Mouse (Mus musculus) intestine, embryonic 16.5 days (tissue): ENCODE measurements at regions not wholly inside any gene's neighbourhood (a gene's known extent, or its start where the extent isn't known, plus 50 kb on each side); places are given as distances from the start of the nearest gene placed in this dataset.

Experiments used
- ATAC-seq: fragments of 200-750 bp; cut with Nextera tagmentation; 2 replicates; pipeline ENCODE4 v1.8.0; 2017; ENCODE audit warnings: moderate TSS enrichment, moderate library complexity
- H3K27ac ChIP-seq: fragments of 300-500 bp; sonication (generic); 2 replicates; pipeline ENCODE4 v1.5.1; 2014; ENCODE audit warnings: mild to moderate bottlenecking, low read length
- H3K27me3 ChIP-seq: fragments of 300-500 bp; sonication (generic); replicated peaks from 2 replicates; pipeline ENCODE4 v1.6.1; 2014; ENCODE audit warnings: low read length, control low read depth, mixed read lengths; ENCODE audit not compliant: control insufficient read depth, insufficient read depth
- H3K36me3 ChIP-seq: fragments of 300-500 bp; sonication (generic); 2 replicates; pipeline ENCODE4 v1.6.1; 2014; ENCODE audit warnings: low read length, control low read depth; ENCODE audit not compliant: control insufficient read depth, insufficient read depth
- H3K4me1 ChIP-seq: fragments of 300-500 bp; sonication (generic); 2 replicates; pipeline ENCODE4 v1.6.1; 2014; ENCODE audit warnings: low read length, control low read depth, mixed read lengths; ENCODE audit not compliant: control insufficient read depth, insufficient read depth
- H3K4me2 ChIP-seq: fragments of 300-500 bp; sonication (generic); 2 replicates; pipeline ENCODE4 v1.6.1; 2014; ENCODE audit warnings: low read depth, low read length, control low read depth
- H3K4me3 ChIP-seq: fragments of 300-500 bp; sonication (generic); 2 replicates; pipeline ENCODE4 v1.5.1; 2014; ENCODE audit warnings: mild to moderate bottlenecking, low read length
- H3K9ac ChIP-seq: fragments of 300-500 bp; sonication (generic); 2 replicates; pipeline ENCODE4 v1.6.1; 2014; ENCODE audit warnings: low read depth, low read length
- H3K9me3 ChIP-seq: fragments of 300-500 bp; sonication (generic); 2 replicates; pipeline ENCODE4 v1.6.1; 2016; ENCODE audit warnings: low read length, control low read depth; ENCODE audit not compliant: control insufficient read depth
- WGBS: fragments of 180-500 bp; shearing (Covaris S2); extraction: QIAGEN DNeasy Blood & Tissue Kit; methylation state at CpG from one replicate; pipeline ENCODE4 v1.1.7; 2014; 5-methylcytosine and 5-hydroxymethylcytosine counted together

DNA sequence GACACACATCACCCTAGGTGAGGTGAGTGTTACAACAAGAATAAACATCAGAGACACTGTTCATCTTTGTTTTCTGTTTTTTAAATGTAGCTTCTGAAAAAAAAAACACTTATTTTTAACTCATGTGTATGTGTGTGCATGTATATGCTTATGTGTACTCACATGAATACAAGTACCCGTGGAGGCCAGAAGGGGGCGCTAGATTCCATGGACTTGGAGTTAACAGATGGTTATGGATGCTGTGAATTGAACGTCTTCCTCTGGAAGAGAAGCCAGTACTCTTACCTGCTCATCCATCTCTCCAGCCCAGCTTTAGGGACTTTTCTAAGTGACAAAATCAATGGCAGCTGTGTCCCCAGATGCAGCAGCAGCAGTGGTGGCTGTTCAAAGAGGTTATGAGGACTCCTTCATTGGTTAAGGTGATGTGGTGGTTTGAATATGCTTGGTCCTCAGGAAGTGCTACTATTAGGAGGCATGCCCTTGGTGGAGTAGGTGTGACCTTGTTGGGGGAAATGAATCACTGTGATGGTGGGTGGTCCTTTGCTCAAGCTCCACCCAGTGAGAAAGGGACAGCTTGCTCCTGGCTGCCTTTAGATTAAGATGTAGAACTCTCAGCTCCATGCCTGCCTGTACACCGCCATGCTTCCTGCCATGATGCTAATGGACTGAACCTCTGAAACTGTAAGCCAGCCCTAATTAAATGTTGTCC, 56.1 kb upstream of the Tmem132d start:
- H3K9ac ChIP-seq = no peak overlapping the region
- no peak overlapping the region for H3K27ac ChIP-seq
- no peak overlapping the region for H3K4me3 ChIP-seq
- H3K36me3 ChIP-seq = no peaks in the 10 kb centered on the region
- no peaks in the 10 kb centered on the region for H3K27me3 ChIP-seq
- WGBS = 76% methylated on average over 4 of the region's 4 CpGs
- H3K4me1 ChIP-seq = no peaks in the 10 kb centered on the region
- no peak overlapping the region for H3K4me2 ChIP-seq
- ATAC-seq = no peak
- H3K9me3 ChIP-seq = peaks cover 4% of the 10 kb centered on the region; the same call in 1 of the 2 replicates

DNA sequence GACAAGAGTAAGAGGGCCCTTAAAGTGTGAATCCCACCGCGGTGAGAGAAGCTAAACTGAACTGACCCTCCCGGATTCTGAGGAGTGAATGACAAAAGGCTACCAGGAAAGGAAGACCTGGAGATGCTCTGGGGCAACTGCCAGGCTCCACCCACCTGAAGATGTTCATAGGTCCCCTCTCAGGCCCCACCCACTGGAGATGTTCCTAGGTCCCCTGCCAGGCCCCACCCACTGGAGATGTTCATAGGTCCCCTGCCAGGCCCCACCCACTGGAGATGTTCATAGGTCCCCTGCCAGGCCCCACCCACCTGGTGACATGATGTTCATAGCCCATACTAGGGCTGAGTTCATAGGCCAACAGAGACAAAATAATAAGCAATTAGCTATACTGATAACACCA, 54.5 kb upstream of the Tmem132d start:
- WGBS = 51% methylated on average over 3 of the region's 3 CpGs
- H3K9me3 ChIP-seq = peaks cover 4% of the 10 kb centered on the region; the same call in 1 of the 2 replicates
- ATAC-seq = no peak
- H3K36me3 ChIP-seq = no peaks in the 10 kb centered on the region
- no peak overlapping the region for H3K4me3 ChIP-seq
- H3K4me2 ChIP-seq = no peak overlapping the region
- H3K27ac ChIP-seq = no peak overlapping the region
- H3K27me3 ChIP-seq = peaks cover 6% of the 10 kb centered on the region; the same call in 1 of the 2 replicates
- H3K9ac ChIP-seq = no peak overlapping the region
- no peaks in the 10 kb centered on the region for H3K4me1 ChIP-seq

DNA sequence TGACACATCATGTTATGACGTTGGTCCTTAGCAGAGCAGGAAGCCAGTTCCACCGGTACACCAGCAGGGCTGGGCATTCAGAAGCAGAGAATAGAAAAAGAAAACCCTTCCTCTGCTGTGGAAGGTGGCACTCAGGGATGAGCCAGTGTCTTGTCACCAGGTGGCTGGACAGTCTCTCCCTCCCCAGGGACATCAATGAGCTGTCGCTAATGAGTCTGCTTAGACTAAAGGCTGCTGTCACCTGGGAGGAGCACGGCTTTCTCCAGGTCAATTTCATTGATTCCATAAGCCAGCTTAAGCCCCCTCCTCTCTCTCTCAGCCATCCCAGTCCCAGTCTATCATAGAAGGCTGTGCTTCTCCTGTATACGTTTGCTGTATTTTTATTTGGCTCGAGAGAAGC, 51.2 kb upstream of the Tmem132d start:
- no peak overlapping the region for H3K4me2 ChIP-seq
- no peak overlapping the region for H3K4me3 ChIP-seq
- H3K27me3 ChIP-seq = peaks cover 11% of the 10 kb centered on the region; the same call in 1 of the 2 replicates
- no peak overlapping the region for H3K9ac ChIP-seq
- ATAC-seq = no peak
- H3K9me3 ChIP-seq = peaks cover 3% of the 10 kb centered on the region; the same call in 1 of the 2 replicates
- 41% methylated on average over 6 of the region's 6 CpGs for WGBS
- H3K36me3 ChIP-seq = no peaks in the 10 kb centered on the region
- H3K27ac ChIP-seq = no peak overlapping the region
- no peaks in the 10 kb centered on the region for H3K4me1 ChIP-seq

DNA sequence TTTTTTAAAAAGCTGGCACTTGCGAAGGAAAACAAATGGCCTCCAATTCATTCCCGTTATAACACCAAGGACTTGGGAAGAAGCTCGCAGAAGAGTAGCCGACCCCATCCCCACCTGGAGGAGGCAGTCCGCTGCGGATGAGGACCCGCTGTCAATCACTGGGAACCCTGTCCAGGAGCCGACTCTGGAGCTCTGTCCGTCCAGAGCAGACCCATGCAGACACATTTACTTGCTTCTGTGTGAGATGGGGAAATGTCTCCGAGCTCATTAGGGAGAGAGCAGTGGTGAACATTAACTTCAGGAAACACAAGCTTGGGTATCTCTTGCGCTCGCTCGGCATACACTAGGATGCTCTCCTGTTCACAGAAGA, 50.5 kb upstream of the Tmem132d start:
- H3K27ac ChIP-seq = no peak overlapping the region
- WGBS = 8% methylated on average over 13 of the region's 13 CpGs
- no peak overlapping the region for H3K9ac ChIP-seq
- no peak overlapping the region for H3K4me3 ChIP-seq
- no peaks in the 10 kb centered on the region for H3K9me3 ChIP-seq
- H3K27me3 ChIP-seq = peaks cover 11% of the 10 kb centered on the region; the same call in 1 of the 2 replicates
- H3K4me2 ChIP-seq = no peak overlapping the region
- H3K36me3 ChIP-seq = no peaks in the 10 kb centered on the region
- no peak for ATAC-seq
- no peaks in the 10 kb centered on the region for H3K4me1 ChIP-seq

DNA sequence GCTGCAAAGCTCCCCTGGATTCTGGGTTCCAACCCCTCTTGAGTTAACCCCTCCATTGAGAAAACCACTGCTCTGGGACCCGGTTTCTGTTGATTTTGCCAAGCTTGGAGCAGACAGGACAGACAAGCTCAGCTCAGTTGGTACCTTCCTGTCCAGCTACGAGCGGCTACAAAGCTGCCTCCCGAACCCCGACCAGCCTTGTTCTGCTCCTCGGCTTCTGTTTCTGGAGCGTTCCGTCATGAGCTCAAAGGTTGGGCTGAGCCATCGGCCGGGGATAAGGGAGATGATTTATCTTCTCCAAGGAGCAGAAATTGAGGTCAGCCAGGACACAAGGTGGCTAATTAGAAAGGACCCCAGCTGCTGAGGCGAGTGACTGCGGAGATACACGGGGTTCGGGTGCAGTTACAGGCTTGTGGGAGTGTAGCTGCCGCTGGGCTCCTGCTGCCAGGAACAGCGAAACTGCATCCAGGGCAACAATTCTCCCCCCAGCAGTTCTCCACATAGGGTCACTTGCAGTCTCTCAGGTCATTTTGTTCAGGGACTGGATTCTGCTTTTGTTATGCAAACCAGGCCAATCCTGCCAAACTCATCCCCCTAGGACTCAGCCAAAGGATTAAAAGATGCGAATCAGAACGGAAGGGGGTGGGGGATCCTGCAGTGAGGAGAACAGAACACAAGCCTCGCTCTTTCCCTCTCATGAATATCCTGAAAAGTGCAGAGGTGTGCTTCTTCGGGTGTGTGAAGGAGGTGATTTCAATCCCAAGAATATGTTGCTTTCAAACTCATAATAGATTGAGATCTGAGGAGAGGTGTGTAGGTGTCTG, 50.0 kb upstream of the Tmem132d start:
- ATAC-seq = no peak
- no peak overlapping the region for H3K4me3 ChIP-seq
- H3K9me3 ChIP-seq = no peaks in the 10 kb centered on the region
- no peaks in the 10 kb centered on the region for H3K36me3 ChIP-seq
- no peak overlapping the region for H3K9ac ChIP-seq
- no peaks in the 10 kb centered on the region for H3K4me1 ChIP-seq
- H3K27ac ChIP-seq = no peak overlapping the region
- H3K27me3 ChIP-seq = peaks cover 11% of the 10 kb centered on the region; the same call in 1 of the 2 replicates
- 6% methylated on average over 20 of the region's 20 CpGs for WGBS
- H3K4me2 ChIP-seq = no peak overlapping the region
